Mouse (Mus musculus) frontal cortex, adult (tissue): ENCODE results near the gene Ppp1r14a.

Experiments used
- ATAC-seq: cut with Nextera tagmentation; 2 replicates; pipeline ENCODE4 v1.9.2; 2017; ENCODE audit warnings: mild to moderate bottlenecking, moderate library complexity, mixed read lengths; ENCODE audit not compliant: low TSS enrichment

The Ppp1r14a gene

DNA sequence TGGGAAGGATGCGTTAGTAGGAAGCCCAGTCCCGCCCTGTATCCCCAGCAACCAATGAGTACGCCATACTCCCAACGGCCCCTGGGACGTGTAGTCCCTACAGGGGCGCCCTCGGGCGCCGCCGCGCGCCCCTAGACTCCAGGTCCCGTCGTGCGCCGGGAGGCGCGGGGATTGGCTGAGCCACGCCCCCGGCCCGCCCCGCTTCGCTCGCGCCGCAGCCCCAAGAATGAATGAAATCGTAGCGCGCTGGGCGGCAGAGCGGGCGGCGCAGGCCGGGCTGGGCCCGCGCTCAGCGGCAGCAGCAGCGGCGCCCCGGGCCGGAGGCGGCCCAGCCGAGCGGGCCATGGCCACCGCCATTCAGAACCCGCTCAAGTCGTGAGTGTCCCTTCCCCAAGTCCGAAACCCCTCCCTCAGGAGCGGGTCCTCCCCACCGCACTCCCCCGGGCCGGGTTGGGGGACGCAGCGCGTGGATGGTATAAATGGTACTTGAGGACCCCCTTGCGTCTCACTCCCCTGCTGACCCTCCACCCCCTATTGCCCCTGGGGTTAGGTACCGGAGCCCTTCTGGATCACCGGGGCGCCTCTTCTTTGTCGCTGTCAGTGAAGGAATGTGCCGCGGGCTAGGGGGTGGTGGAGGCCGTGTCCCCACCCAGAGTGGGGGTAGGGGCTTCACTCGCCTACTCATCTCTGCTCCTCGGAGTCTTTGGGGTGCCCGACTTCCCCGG is 14.8 kb downstream of the Ppp1r14a start, which contains the start of gene Dpf1:
Dpf1 (plus strand) TSS at position 214 of the 725 bp plus-strand sequence.
- peak; percentile 78 for ATAC-seq

DNA sequence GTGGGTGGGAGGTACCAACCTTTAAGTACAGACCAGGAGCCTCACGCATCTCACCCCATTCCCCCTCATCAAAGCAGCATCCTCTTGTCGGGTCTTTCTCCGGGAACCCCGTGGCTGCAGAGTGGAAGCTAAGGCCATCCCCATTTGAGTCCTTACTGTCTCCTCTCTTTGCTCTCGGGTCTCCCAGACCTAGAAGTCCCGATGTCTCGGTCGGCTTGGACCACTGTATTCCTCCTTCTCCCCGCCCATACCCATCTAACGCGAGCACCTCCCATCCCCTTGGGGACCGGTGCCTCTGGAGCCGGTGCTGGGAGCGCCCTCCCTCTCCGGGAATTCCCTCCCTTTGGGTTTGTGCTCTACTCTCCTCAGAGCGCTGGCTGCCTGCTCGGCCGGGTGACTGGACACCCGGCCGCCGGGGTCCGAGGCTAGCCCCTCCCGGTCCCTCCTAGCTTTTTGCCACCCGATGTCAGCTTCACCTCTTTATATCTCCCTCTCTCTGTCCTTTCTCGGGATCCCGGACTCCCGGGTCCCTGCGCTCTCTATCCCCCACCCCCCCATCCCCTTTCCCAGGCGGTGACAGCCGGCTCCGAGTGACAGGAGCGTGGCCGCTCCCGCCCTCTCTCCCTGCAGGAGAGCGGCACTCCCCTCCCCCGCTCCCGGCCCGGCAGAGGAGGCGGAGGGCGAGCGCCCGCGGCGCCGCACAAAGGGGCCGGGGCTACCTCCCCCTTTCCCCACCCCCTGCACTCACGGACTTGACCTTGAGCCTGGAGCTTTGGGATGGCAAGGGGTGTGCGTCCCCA is 15.6 kb downstream of the Ppp1r14a start:
- no peak for ATAC-seq

DNA sequence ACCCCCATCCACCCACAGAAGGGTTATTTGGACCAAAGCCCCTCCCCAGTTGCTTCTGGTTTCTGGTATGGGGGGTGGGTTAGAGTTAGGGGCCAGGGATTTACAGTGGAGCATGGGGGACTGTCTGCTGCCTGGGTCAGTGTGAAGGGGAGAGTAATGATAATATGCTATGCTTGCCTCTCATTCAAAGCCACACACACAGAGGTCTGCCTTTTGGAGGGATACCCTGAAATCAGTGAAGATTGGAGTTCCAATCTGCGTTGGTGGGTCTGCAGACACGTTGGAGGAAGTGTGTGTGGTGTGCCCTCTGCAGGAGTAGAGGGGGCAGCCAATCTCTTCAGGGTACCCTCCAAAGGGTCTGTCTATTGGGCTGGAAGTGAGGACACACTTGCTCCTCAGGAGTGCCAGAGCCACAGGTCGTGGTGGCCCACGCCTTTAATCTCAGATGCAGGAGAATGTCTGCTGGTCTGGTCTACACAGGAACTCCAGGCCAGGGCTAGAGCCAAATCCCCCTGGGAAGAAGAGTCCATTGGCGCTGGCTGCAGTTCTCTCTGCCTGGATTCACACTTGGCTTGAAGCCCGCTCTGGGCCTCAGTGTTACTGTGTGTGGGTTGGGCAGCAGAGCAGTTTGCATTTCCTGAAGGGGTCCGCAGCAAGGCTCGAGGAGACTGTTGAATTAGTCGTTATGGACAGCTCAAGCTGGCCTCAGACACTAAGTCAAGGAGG is 16.3 kb downstream of the Ppp1r14a start:
- ATAC-seq: no peak

DNA sequence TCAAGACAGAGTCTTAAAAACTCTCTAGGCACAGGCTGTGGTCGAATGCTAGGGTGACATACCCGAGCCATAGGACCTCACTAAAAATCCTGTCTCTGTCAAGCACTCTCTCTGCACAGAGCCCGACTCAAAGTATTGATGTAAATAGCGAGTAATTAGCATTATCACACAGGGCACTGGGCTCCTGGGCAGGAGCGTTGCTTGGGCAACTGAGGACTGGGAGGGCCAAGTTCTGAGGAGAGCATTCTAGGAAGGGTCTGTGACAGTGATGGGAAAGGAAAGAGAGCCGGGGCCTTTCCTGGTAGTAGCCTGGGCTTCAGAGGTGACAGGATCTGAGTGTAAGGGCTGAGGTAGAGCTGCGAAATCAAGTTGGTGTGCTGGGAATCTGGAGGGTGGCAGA is 17.0 kb downstream of the Ppp1r14a start:
- no peak for ATAC-seq

DNA sequence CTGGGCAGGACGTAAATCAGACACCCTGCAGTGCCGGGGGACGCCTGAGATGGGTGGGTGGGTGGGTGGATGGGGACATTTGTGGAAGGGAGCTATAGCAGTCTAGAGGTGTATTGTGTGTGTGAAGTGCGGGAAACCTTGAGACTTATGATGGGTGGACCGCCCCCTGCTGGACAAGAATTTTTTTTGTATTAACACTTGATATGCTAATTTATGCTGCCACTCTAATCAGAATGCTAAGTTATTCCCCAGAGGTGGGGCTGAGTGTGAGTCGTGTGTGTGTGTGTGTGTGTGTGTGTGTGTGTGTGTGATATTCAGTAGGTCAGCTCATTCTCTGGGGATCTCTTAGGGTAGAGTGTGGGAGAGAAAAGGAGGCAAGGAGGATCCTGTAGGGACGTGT is 17.5 kb downstream of the Ppp1r14a start:
- no peak for ATAC-seq

DNA sequence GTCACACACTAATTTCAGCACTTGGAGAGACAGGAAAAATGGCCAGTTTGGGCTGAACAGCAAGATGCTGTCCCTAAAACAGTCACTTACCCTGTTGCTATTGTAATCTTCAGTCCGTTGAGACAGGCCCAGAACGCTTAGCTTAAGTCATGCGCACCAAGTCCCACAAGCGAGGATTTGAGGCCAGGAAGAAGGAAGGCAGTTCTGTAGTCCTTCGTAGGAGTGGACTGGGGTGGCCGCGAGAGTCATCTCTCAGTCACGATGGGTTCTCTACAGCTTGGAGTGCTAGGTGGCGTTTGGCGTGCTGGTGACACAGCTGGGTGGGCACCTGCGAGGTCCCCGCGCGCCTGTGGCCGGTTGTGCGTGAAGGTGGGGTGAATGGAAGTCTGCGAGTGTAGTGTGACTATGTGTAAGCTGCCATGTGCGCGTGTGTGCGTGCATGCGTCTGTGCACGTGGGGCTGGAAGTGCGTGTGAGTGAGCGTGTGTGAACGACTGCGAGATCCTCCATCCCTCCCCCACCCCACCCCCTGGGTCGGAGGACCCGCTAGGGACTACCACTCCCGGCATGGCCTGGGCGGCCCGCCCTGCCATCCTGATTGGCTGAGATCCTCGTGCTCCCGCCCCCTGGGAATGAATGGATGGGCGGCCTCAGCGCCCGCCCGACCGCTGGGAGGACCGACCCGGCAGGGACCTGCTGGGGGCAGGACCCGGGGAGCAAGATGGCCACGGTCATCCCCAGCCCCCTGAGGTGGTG is 18.4 kb downstream of the Ppp1r14a start:
- ATAC-seq: peak; percentile 62

DNA sequence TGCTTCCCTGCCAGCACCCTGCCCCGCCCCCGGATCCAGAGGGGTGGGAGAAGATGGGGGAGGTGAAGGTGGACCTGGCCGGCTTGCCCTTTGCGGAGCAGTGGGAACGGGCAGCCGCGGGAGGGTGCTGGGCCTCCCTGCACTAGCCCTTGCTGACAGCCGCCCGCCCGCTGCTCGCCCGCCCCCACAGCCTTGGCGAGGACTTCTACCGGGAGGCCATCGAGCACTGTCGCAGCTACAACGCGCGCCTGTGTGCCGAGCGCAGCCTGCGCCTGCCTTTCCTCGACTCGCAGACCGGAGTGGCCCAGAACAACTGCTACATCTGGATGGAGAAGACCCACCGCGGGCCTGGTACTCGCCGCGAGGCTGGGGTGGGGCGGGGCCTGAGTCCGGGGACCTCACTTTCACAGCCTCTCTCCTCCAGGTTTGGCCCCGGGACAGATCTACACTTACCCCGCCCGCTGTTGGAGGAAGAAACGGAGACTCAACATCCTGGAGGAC is 20.2 kb downstream of the Ppp1r14a start:
- no peak for ATAC-seq

DNA sequence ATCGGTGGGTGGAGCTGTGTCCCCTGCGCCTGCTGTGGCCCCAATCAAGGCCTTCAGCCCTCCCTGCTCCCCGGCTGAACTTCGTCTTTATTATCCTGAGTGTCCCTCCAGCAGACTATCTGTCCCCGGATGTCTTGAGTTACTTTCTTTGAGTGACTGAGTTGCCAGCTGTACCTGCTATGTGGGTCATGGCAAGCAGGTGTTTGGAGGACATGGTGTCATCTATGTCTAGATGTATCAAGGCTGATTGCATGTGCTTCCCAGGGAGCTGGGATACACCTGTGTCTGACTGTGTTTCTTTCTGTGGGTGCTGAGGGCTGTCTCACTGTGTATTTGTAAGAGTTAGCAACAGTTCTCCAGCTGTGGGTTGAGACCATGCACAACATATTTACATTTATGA is 20.6 kb downstream of the Ppp1r14a start:
- ATAC-seq: no peak

DNA sequence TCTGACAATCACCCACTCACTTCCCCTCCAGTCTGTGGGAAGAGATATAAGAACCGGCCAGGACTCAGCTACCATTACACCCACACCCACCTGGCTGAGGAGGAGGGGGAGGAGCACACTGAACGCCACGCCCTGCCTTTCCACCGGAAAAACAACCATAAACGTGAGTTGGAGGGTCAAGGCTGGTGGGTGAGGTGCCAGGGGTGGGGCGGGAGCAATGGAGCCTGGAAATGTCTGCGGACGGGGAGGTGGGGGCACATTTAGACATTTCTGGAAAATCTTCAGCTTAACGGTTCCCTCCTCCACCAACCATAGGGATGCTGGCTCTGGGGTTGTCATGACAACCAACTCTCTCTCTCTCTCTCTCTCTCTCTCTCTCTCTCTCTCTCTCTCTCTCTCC is 23.9 kb downstream of the Ppp1r14a start:
- ATAC-seq: 0 out of 2 replicates have a peak, but pooled peaks have one; percentile 13

DNA sequence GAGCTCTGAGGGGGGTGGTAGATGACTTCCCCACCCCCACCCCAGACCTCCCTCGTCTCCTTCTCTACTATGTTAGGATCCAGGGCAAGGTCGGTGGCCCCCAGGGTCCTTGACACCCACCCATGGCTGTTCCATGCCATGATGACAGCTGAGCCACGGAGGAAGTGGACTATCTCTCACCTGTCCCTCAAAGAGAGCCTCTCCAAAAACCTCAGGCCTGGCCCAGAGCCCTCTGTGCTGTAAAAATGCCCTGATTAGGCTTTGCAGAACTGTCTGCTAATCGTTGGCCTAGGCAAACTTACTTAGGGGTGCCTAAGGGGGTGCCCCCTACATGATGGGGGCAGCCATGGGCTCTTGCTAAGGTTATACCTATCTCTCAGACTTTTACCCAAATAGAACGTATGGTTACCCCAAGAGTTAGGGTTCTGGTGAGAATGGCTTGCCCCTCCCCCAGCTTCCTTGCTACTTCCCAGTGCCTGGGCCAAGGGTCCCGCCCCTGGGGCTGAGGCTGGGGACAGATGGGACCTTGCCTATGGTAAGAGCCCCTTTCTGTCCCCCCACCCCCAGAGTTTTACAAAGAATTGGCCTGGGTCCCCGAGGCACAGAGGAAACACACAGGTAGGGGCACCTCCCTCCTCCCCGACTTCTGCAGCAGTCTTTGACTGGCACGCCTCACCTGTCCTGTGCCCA is 24.6 kb downstream of the Ppp1r14a start:
- no peak for ATAC-seq

DNA sequence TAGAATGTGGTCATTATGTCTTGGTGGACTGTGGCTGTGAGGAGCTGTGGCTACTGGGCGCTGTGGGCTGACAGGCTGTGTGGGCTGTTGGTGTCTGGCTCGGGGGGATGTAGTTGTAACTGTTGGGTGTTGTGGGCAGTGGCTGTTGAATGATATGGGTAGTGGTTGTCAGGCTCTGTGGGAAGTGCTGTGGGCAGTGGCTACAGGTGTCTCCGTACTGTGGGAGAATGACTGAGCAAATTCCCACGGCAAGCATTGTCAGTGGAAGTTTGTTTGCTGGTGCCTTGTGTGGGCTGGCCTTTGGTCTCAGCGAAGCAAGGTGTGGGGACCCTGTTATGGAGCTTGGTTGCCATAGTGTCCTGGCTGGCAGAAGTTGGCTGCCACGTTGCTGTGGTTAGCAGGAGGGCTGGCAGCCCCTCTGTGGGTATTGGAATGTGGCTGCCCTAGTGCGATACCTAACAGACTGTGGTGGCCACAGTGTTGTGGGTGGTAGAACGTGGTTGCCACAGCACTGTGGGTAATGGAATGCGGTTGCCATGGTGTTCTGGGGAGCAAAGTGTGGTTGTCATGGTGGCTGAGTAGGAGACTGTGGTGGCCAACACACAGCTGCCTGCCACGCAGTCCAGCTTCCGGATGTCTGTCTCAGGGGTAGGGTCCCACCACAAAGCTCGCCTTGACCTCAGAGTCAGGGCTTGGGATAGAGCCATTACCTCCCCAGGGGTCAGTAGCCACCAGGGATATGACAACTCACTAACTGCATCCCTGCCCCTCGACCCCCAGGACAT is 25.9 kb downstream of the Ppp1r14a start:
- ATAC-seq: peak; percentile 44

DNA sequence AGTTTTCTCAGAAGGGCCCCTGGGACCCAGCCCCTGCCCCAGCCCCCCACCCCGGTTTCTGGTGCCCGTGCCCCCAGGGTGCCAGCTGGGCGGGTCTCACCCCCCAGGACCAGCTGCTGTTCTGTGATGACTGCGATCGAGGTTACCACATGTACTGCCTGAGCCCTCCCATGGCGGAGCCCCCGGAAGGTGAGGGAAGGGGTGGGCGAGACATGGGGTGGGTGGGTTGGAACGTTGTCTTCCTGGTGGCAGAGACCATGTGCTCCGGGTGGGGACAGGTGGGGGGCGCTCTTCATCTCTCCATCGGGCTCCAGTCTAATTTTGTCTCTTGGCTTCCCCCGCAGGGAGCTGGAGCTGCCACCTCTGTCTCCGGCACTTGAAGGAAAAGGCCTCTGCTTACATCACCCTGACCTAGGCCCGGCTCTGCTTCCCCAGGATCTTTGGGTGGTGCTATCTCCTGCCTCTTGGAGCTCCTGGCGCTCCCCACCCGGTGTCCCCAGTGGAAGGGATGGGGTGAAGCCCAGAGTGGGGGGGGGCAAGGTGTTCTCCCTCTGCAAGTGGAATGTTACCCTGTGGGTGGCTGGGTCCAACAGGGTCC is 27.1 kb downstream of the Ppp1r14a start:
- no peak for ATAC-seq

DNA sequence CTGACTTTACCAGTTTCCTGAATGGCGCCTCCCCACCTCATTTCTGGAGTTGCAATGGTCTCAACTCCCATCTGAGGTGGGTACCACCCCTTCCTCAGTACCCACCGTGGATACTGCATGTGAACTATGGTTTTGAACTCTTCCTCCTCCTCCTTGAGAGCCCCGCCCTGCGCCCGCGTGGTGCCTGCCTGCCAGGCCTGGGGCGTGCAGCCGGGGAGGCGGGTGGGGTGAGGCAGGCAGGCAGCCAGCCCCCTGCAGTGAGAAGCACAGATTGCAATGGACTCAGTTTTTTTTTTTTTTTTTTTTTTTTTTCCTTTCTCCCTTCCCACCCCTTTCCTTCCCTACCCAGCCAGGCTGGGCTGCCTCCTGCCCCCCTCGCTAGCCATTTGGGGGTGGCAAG is 27.9 kb downstream of the Ppp1r14a start:
- ATAC-seq: peak; percentile 17

DNA sequence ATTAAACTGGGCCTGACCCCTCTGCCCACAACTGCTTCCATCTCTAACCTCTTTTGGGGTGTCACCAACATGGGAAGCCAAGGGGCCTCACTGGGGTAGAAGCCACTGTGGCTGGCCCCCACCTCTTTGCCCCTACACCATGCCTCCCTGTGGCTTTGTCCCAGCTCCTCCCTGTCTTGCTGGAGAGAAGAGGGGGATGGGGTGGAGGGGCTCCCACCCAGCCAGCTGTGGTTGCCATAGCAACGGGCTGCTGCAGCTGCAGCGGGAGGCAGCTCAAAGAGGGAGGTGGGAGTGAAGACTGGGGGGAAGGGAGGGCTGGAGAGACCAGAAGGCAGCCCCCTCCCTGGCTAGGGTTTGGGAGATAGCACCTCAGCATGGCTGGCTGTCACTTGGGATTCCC is 28.4 kb downstream of the Ppp1r14a start:
- no peak for ATAC-seq

DNA sequence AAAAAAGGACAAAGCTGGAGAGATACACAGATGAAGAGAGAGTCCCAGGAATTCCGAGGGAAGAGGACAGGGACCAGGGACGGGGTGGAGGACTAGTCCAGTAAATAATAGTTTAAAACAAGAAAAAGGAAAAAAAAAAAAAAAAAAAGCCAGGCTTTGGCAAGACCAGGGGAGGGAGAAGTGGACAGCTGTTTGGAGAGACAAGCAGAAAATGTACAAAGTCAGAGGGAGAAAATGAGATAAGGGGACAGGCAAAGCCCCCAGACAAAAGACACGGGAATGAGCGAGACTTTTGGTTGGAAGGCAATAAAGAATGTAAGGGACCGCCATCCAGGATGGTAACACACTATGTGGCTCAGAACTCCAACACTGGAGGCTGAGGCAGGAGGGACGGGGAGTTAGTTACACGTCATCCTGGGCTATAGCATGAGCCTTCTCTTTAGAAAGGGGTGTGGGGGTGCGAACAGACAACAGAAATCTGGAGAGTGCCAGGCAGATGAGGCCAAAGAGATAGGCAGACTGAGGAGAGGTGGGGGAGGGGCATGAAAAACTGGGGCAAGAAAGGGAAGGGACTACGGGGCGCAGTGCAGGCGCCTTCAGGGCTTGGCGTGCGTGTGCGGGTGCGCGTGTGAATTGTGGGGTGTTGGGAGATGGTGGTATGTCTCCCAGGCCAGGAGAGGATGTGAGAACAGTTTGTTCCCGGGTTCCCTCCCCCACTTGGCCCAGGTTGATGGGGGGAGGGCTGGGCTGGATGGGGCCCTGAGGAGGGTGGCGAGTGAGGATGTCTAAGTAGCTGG is 29.2 kb downstream of the Ppp1r14a start:
- peak; percentile 38 for ATAC-seq

DNA sequence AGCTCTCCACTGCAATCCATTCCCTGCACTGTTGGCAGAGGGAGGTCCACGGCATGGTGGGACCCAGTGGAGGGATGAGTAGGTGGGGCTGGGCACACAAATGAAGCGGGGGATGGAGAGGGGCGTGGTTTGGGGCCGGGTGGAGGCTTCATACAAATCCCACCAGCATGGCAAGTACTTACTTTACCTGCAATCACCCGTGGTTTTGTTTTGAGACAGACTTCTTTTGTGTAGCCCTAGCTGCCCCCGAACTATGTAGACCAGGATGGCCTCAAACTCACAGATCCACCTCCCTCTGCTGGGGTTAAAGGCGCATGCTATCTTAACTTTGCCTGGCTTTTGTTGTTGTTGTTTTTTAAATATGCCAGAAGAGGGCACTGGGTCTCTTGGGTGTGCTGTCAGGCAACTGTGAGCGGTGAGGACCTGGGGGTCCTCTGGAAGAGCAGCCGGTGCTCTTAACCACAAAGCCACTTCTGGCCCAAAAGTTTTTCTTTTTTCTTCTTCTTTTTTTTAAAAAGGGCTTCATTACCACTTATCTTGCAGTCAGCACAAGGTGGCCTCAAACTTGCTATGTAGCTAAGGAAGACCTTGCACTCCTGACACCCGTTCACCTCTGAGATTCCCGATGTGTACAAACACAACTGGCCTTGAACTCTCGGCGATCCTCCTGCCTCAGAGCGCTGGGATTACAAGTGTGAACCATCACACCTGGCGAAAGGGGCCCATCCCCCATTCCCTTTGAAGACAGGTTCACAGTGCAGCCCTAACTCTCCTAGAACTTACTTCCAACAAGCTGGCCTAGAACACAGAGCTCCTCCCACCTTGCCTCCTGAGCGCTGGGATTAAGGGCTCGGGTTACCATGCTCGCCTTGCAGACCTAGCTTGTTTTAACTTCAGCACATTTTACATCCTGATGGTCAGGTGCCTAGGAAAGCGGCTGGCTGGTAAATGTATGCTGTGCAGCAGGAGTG is 30.5 kb downstream of the Ppp1r14a start:
- ATAC-seq: 0 out of 2 replicates have a peak, but pooled peaks have one; percentile 6

DNA sequence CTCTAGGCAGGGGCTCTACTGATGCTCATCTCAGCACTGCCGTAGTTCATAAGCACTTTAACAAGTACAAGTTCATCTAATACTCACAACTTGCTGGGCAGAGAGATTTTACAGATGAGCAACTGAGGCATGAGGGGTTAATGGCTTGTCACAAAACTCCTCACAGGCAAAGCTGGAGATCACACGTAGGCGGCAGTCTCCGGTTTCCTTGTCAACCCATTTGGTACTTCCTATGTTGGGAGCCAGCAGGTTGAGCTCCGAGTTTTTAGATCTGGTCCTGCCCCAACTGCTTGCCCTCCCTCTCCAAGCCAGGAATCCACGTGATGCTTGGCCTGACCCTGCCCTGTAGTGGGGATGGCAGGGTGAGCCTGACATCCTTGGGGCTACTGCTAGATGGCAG is 38.0 kb downstream of the Ppp1r14a start:
- ATAC-seq: no peak

DNA sequence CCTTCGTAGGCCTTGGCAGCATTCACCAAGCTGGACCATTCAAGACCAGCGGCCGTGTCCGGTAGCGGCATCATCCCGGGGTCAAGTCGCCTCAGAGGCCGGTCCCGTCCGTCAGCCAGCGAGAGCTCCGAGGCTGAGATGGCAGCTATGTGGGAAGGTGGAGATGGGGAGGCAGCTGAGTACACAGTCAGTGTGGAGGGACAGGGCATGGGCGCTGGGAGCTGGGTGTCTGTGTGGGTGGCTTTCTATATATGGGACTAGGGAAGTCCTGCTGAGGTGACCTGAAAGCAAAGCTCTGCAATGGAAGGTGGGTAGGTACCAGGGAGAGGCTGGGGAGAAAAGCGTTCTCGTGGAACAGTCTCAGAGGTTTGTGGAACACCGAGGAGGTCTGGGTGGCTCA is 39.9 kb downstream of the Ppp1r14a start:
- peak; percentile 59 for ATAC-seq
